Mouse (Mus musculus): ENCODE data around the gene Ddc. TPM values are rescaled to one million over a fixed set of nuclear protein-coding genes. Genes with fewer than 3 reads are reported as not detected.

Gene Ddc
- total RNA-seq, 1 experiment from 2014 or later: 0.35 TPM

DNA sequence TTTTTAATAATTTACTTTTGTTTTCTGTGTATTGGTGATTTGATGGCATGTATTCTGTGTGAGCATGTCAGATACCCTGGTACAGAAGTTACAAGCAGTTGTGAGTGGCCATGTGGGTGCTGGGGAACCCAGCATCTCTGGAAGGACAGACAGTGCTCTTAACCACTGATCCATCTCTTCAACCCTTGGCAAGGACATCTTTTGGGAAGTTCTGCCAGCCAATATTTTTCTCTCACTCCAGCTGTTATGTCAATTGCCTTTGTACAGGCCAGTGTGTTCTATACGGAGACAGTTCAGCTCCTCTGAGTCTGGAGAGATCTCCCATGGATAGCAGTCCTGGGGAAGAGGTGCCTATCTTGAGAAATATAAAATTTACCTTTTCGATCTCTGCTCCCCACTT lies 24.2 kb upstream of the Ddc start:
- no peak for ATAC-seq (ENCODE audit: extremely low read depth, insufficient number of reproducible peaks, low FRiP score, poor library complexity, severe bottlenecking)

- ATAC-seq (ENCODE audit: extremely low read depth, insufficient number of reproducible peaks, low FRiP score, poor library complexity, severe bottlenecking): no peak
Measured at GRCm38 (mm10) chr11:11907703-11908413, 9.9 kb upstream of the Ddc start.

DNA sequence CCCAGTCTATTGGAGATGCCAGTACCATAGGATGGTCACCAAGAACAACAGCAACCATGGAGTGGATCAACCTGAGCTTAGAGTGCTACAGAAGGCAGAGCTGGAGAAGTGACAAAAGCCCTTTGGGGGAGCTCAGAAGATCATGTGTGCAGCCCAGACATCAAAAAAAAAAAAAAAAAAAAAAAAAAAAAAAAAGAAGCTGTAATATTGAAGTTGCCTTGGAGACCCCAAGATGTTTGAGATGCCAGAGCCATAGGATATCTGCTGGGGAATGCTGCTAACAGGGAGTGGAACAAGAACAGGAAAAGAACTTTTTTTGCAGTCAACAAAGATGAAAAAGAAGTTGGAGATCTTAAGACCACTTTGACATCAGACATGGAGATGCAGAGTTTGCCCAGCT lies 7.6 kb upstream of the Ddc start:
- ATAC-seq (ENCODE audit: extremely low read depth, insufficient number of reproducible peaks, low FRiP score, poor library complexity, severe bottlenecking): no peak

GRCm38 (mm10) chr11:11904995-11905394 lies 7.1 kb upstream of the Ddc start:
- no peak for ATAC-seq (ENCODE audit: extremely low read depth, insufficient number of reproducible peaks, low FRiP score, poor library complexity, severe bottlenecking)

- ATAC-seq (ENCODE audit: extremely low read depth, insufficient number of reproducible peaks, low FRiP score, poor library complexity, severe bottlenecking): no peak
Measured at GRCm38 (mm10) chr11:11901509-11901908, 3.6 kb upstream of the Ddc start.

DNA sequence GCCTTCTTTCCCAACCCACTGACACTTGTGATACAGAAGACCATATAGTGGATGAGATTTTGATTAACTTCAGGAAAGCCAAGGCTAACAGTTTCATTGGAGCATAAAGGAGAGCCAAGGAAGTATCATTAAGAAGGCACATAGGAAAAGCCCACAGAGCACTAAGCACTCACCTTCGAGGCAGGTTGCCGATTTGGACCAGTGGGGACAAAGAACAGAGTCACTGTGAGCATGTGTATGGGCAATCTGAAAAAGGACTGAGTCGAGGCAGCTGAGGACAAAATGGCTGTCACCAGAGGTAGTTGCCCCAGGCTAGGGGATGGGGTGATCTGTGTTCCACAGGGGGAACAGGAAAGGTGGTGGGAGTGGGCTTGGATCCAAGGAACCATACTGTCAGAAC lies 552 bp upstream of the Ddc start:
- ATAC-seq (ENCODE audit: extremely low read depth, insufficient number of reproducible peaks, low FRiP score, poor library complexity, severe bottlenecking): no peak

DNA sequence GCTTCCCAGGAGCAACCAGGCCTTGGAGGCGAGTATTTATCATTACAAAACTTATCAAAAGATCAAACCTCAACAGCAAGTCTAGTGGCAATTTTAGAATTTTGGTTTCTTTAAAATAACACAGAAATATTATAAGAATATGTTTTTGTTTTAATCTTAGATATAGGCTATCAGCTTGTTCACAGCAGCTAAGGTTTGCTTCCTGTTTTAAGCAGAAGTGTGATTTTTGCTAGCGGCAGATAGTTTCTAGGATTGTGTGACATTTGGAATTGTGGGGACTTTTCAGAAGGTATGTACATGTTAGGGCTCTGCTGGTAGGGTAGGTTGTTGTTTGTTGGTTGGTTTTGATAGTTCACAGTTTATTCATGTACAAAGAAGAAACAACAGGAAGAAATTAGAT lies 2.5 kb downstream of the Ddc start:
- ATAC-seq (ENCODE audit: extremely low read depth, insufficient number of reproducible peaks, low FRiP score, poor library complexity, severe bottlenecking): no peak

- no peak for ATAC-seq (ENCODE audit: extremely low read depth, insufficient number of reproducible peaks, low FRiP score, poor library complexity, severe bottlenecking)
Measured at GRCm38 (mm10) chr11:11893769-11894168, 4.2 kb downstream of the Ddc start.

GRCm38 (mm10) chr11:11892993-11893602 lies 4.8 kb downstream of the Ddc start:
- no peak for ATAC-seq (ENCODE audit: extremely low read depth, insufficient number of reproducible peaks, low FRiP score, poor library complexity, severe bottlenecking)

DNA sequence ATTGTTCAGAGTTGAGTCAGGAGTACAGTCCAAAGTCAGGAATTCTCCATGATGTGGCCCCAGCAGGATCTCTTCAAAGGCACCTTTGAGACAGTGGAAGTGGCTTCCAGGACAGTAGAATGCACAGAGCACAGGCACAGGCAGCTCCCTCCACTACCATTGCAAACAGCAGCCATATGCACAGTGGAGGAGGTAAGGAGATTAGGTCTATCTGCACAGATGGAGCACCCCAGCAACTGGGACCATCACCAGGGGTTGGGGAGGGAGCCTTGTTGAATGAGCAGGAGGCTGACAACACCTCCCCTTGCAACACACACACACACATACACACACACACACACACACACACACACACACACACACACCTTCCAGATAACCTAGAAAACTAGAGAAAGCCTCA lies 6.1 kb downstream of the Ddc start:
- ATAC-seq (ENCODE audit: extremely low read depth, insufficient number of reproducible peaks, low FRiP score, poor library complexity, severe bottlenecking): no peak

DNA sequence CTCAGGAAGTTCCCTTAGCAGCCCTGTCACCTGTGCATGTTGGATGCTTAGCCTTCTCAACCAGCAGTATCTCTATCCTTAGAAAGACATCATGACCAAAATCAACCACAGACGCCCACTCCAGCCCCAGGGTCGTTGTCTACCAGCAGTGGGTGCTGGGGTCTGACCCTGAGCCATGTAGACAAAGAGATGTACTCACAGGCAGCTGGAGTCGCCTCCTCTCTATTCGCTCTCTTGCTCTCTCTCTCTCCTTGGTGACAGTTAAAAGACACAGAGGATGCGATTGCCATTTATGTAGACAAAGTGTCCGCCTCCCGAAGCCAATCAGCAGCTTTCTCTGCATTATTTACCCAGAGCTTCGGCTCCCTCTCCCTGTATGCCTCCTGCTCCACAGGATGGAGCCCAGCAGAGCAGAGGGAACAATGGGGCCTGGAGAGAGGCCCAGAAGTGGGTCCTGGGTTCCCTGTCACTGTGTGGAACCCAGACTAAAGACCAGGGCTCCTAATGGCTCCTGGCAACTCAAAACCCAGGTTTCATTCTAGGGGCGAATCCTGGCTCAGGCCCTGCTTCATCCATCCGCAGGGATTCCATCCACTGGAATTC lies 7.7 kb downstream of the Ddc start:
- no peak for ATAC-seq (ENCODE audit: extremely low read depth, insufficient number of reproducible peaks, low FRiP score, poor library complexity, severe bottlenecking)

DNA sequence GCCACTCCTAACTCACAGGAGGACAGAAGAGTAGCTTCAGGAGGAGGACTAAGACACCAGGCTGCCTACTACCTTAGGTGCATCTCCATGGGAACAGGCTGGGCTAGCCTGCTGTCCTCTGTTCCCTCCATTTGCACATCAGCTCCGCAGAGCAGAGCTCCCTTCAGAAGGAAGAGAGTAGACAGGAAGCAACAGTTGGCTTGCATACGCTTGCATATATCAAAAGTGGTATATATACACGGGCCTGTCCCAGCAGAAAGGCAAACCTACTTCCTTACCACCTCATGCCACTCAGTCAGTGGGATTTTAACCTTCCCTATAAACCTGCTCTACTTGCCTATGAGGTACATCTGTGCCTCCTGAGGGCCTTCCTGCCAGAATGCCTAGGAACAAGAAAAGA lies 9.2 kb downstream of the Ddc start:
- ATAC-seq (ENCODE audit: extremely low read depth, insufficient number of reproducible peaks, low FRiP score, poor library complexity, severe bottlenecking): no peak

DNA sequence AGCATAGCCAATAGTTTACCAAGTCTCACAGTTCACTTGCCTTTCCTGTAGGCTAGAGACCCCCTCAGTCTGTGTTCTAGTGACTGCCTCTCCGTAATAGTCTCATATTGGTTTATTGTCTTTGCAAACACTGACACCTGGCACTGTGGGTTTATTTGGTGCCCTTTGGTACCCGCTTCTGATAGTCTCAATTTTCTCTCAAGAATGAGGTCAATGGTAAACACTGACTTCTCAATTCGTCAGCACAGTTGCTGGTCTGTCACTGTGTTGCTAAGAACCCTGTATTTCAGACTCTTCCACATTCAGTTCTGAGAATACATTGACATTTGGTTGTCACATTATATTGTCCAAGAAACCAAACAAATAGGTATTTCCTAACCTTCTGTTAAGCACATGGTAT lies 9.9 kb downstream of the Ddc start:
- no peak for ATAC-seq (ENCODE audit: extremely low read depth, insufficient number of reproducible peaks, low FRiP score, poor library complexity, severe bottlenecking)

DNA sequence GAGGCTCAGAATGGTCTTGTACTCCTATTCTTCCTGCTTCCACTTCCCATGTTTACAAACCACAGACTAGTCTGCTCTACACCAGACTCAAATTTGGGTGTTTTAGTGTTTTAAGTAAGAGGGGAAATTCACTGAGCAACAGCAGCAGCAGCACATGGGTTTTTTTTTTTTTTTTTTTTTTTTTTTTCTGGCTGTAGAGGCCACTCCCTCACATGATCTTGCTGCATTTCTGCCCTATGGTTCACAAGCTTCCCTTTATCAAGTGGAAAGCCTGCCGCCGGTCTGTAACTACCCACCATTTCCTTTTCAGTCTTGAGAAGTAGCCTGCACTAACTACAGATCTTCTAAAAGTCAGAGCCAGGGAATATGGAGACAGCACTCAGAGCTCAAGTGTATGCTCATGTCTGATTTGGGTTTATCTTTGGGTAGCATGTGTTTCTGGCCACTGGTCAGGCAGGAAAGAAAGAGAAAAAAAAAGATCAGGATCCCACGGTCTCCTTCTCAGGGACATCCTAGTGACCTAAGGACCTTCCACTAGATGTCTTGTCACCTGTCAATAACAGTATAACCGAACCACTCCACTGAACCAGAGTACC lies 11.4 kb downstream of the Ddc start:
- no peak for ATAC-seq (ENCODE audit: extremely low read depth, insufficient number of reproducible peaks, low FRiP score, poor library complexity, severe bottlenecking)

- ATAC-seq (ENCODE audit: extremely low read depth, insufficient number of reproducible peaks, low FRiP score, poor library complexity, severe bottlenecking): no peak
Measured at GRCm38 (mm10) chr11:11885921-11886320, 12.0 kb downstream of the Ddc start.

GRCm38 (mm10) chr11:11885246-11885643 lies 12.7 kb downstream of the Ddc start:
- no peak for ATAC-seq (ENCODE audit: extremely low read depth, insufficient number of reproducible peaks, low FRiP score, poor library complexity, severe bottlenecking)

DNA sequence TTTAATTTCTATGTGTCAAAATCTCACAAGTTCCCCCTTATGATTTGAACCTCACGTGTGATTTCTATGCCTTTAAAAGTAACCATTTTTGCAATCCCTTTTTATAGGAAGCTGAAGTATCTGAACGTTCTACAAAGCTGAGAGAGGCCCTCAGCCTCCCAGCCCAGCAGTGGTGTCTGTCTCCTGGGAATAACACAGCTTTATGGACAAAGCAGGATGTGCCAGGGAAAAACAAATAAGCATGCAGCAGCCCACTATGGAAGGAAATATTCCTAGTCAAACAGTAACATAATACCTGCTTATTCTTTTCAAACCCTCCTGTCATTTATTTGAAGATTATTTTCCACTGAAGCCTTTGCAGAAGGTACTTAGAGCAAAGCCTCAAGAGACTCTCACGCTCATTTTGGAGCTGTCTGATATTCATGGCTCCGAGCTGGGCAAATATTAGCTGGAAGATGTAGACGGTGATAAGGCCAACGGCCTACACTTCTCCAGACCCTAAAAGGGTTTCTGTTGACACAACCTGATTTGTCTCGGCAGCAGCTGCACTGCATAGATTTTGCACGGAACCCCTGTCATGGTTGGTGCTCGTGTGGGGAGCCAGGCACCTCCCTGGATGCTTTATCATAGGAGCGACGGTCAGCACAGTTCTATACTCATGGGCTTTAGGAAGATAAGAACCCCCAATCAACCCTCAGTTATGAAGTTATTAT lies 13.3 kb downstream of the Ddc start:
- no peak for ATAC-seq (ENCODE audit: extremely low read depth, insufficient number of reproducible peaks, low FRiP score, poor library complexity, severe bottlenecking)

GRCm38 (mm10) chr11:11881783-11882155 lies 16.2 kb downstream of the Ddc start:
- ATAC-seq (ENCODE audit: extremely low read depth, insufficient number of reproducible peaks, low FRiP score, poor library complexity, severe bottlenecking): no peak

GRCm38 (mm10) chr11:11881026-11881782 lies 16.7 kb downstream of the Ddc start:
- ATAC-seq (ENCODE audit: extremely low read depth, insufficient number of reproducible peaks, low FRiP score, poor library complexity, severe bottlenecking): no peak

Data from neutrophil, adult 5-6 weeks (primary cell).